Comparison of ENCODE assay signal across 8 mouse cellular contexts in genomic region chr2:30092280-30092918, GRCm38 (mm10). TPM values are rescaled to one million over a fixed set of nuclear protein-coding genes. Genes with fewer than 3 reads are reported as not detected.
A peak's percentile ranks its signal among the peaks of the same experiment; 100 is the strongest.
DNase-seq lines count a peak whose midpoint lies in the region; ATAC-seq and TF ChIP-seq lines count a peak whose summit lies in the region.

No protein-coding gene starts in this region.

- TF ChIP-seq CTCF in kidney, adult 2 months (conservative IDR thresholded peaks at IDR 0.05; ENCODE audit: insufficient read depth, insufficient read length, low read depth, low read length) = no peak

- H3K27me3 ChIP-seq in kidney, embryonic 15.5 days = no peaks in the 10 kb centered on the region
- H3K27me3 ChIP-seq in kidney, adult 2 months (replicated peaks; ENCODE audit: control insufficient read depth, insufficient read depth, low read length) = no peaks in the 10 kb centered on the region
- H3K27me3 ChIP-seq in embryonic facial prominence, embryonic 10.5 days (replicated peaks; ENCODE audit: low read depth, poor library complexity, severe bottlenecking) = no peaks in the 10 kb centered on the region
- H3K27me3 ChIP-seq in hindbrain, embryonic 16.5 days (replicated peaks; ENCODE audit: control insufficient read depth, insufficient read depth, low read length) = no peaks in the 10 kb centered on the region
- H3K27me3 ChIP-seq in midbrain, embryonic 15.5 days (replicated peaks) = no peaks in the 10 kb centered on the region

- no peak for DNase-seq in kidney, adult 2 months
- no peak for DNase-seq in embryonic facial prominence, embryonic 10.5 days (ENCODE audit: low spot score)
- no peak for DNase-seq in adrenal gland, postnatal 14 days
- no peak for DNase-seq in frontal cortex, postnatal 10 days (ENCODE audit: low spot score in 2 of 2)

- H3K36me3 ChIP-seq in kidney, embryonic 15.5 days = peaks cover 21% of the 10 kb centered on the region
- no peaks in the 10 kb centered on the region for H3K36me3 ChIP-seq in kidney, adult 2 months (ENCODE audit: control insufficient read depth, insufficient read depth, low read length)
- peaks cover 41% of the 10 kb centered on the region for H3K36me3 ChIP-seq in embryonic facial prominence, embryonic 10.5 days (replicated peaks)
- H3K36me3 ChIP-seq in hindbrain, embryonic 16.5 days (ENCODE audit: control insufficient read depth, insufficient read depth, low read length) = peaks cover 3% of the 10 kb centered on the region; the same call in 1 of the 2 replicates
- H3K36me3 ChIP-seq in midbrain, embryonic 15.5 days (replicated peaks) = 0 out of 2 replicates have a peak, but pooled peaks cover 4% of the 10 kb centered on the region

- TF ChIP-seq POLR2A in kidney, adult 2 months (IDR thresholded peaks at IDR 0.05; ENCODE audit: low read depth, low read length) = no peak

- H3K4me1 ChIP-seq in kidney, embryonic 15.5 days = peaks cover 20% of the 10 kb centered on the region
- no peaks in the 10 kb centered on the region for H3K4me1 ChIP-seq in kidney, adult 2 months (ENCODE audit: control insufficient read depth, insufficient read depth, low read length)
- H3K4me1 ChIP-seq in embryonic facial prominence, embryonic 10.5 days = peaks cover 32% of the 10 kb centered on the region
- peaks cover 9% of the 10 kb centered on the region for H3K4me1 ChIP-seq in hindbrain, embryonic 16.5 days (ENCODE audit: control insufficient read depth, insufficient read depth, low read depth, low read length)
- peaks cover 20% of the 10 kb centered on the region for H3K4me1 ChIP-seq in midbrain, embryonic 15.5 days

- no peak for ATAC-seq in kidney, embryonic 15.5 days (replicated peaks; ENCODE audit: low FRiP score)
- no peak for ATAC-seq in hindbrain, embryonic 16.5 days
- no peak for ATAC-seq in midbrain, embryonic 15.5 days (replicated peaks)
- ATAC-seq in cerebellum, adult (ENCODE audit: insufficient number of reproducible peaks, low FRiP score, low TSS enrichment) = no peak

- WGBS in kidney, embryonic 15.5 days = 56% methylated on average over 6 of the region's 6 CpGs
- WGBS in kidney, adult 2 months = 81% methylated on average over 6 of the region's 6 CpGs
- 58% methylated on average over 6 of the region's 6 CpGs for WGBS in embryonic facial prominence, embryonic 10.5 days
- 53% methylated on average over 6 of the region's 6 CpGs for WGBS in hindbrain, embryonic 16.5 days
- 53% methylated on average over 6 of the region's 6 CpGs for WGBS in midbrain, embryonic 15.5 days

- H3K9ac ChIP-seq in kidney, embryonic 15.5 days = peak overlapping the region; percentile 54; the same call in 1 of the 2 replicates
- H3K9ac ChIP-seq in hindbrain, embryonic 16.5 days (ENCODE audit: low read depth, low read length) = no peak overlapping the region
- no peak overlapping the region for H3K9ac ChIP-seq in midbrain, embryonic 15.5 days

- 0 out of 2 replicates have a peak overlapping the region, but pooled peaks have one; percentile 78 for H3K27ac ChIP-seq in kidney, embryonic 15.5 days
- H3K27ac ChIP-seq in kidney, adult 2 months (ENCODE audit: insufficient read depth, low read depth, low read length) = no peak overlapping the region
- H3K27ac ChIP-seq in embryonic facial prominence, embryonic 10.5 days (replicated peaks) = no peak overlapping the region
- no peak overlapping the region for H3K27ac ChIP-seq in hindbrain, embryonic 16.5 days (ENCODE audit: low read depth, low read length)
- H3K27ac ChIP-seq in midbrain, embryonic 15.5 days = no peak overlapping the region

- peak overlapping the region; percentile 62 for H3K4me3 ChIP-seq in kidney, embryonic 15.5 days (replicated peaks)
- H3K4me3 ChIP-seq in kidney, adult 2 months (ENCODE audit: insufficient read depth, low read depth, low read length) = no peak overlapping the region
- H3K4me3 ChIP-seq in embryonic facial prominence, embryonic 10.5 days = peak overlapping the region; percentile 74
- H3K4me3 ChIP-seq in hindbrain, embryonic 16.5 days (ENCODE audit: low read length) = no peak overlapping the region; the same call in 1 of the 2 replicates
- H3K4me3 ChIP-seq in midbrain, embryonic 15.5 days = 0 out of 2 replicates have a peak overlapping the region, but pooled peaks have one; percentile 60

- H3K9me3 ChIP-seq in kidney, embryonic 15.5 days (replicated peaks) = no peaks in the 10 kb centered on the region
- H3K9me3 ChIP-seq in embryonic facial prominence, embryonic 10.5 days = no peaks in the 10 kb centered on the region
- no peaks in the 10 kb centered on the region for H3K9me3 ChIP-seq in hindbrain, embryonic 16.5 days (ENCODE audit: control insufficient read depth, low read length)
- no peaks in the 10 kb centered on the region for H3K9me3 ChIP-seq in midbrain, embryonic 15.5 days

- H3K4me2 ChIP-seq in kidney, embryonic 15.5 days = peak overlapping the region; percentile 79
- peak overlapping the region; percentile 92 for H3K4me2 ChIP-seq in hindbrain, embryonic 16.5 days (ENCODE audit: low read length)
- H3K4me2 ChIP-seq in midbrain, embryonic 15.5 days = peak overlapping the region; percentile 85

RNA-seq across cellular contexts. Expression of gene Zdhhc12, which starts 1.0 kb away (rescaled TPM):
- 35.2 and 37.7 TPM in 2 replicates for polyA plus RNA-seq in kidney, embryonic 15.5 days (2015; fragmentation: Nextera tagmentation; extraction: Ambion mirVana)
- 49.0 and 69.1 TPM in 2 replicates for polyA plus RNA-seq in kidney, adult 2 months (2012; rRNA removed)
- 35.2 and 37.7 TPM in 2 replicates for polyA plus RNA-seq in embryonic facial prominence, embryonic 10.5 days (2016; fragmentation: Nextera tagmentation; extraction: Ambion mirVana)
- 31.3 and 32.2 TPM in 2 replicates for polyA plus RNA-seq in hindbrain, embryonic 16.5 days (2015; fragmentation: Nextera tagmentation; extraction: Ambion mirVana)
- 20.5 and 21.0 TPM in 2 replicates for polyA plus RNA-seq in midbrain, embryonic 15.5 days (2015; fragmentation: Nextera tagmentation; extraction: Ambion mirVana)
- total RNA-seq in adrenal gland, postnatal 14 days (2021) = 13.9 and 18.3 TPM in 2 replicates

RNA-seq across cellular contexts. Expression of gene Pkn3, which starts 14.9 kb away (rescaled TPM):
- 11.5 and 13.2 TPM in 2 replicates for polyA plus RNA-seq in kidney, embryonic 15.5 days (2015; fragmentation: Nextera tagmentation; extraction: Ambion mirVana)
- polyA plus RNA-seq in kidney, adult 2 months (2012; rRNA removed) = 4.7 and 4.8 TPM in 2 replicates
- polyA plus RNA-seq in embryonic facial prominence, embryonic 10.5 days (2016; fragmentation: Nextera tagmentation; extraction: Ambion mirVana) = 12.7 and 13.9 TPM in 2 replicates
- polyA plus RNA-seq in hindbrain, embryonic 16.5 days (2015; fragmentation: Nextera tagmentation; extraction: Ambion mirVana) = 1.6 and 2.1 TPM in 2 replicates
- 1.8 and 1.9 TPM in 2 replicates for polyA plus RNA-seq in midbrain, embryonic 15.5 days (2015; fragmentation: Nextera tagmentation; extraction: Ambion mirVana)
- total RNA-seq in adrenal gland, postnatal 14 days (2021) = 5.7 and 10.9 TPM in 2 replicates

RNA-seq across cellular contexts. Expression of gene Zer1, which starts 32.0 kb away (rescaled TPM):
- polyA plus RNA-seq in kidney, embryonic 15.5 days (2015; fragmentation: Nextera tagmentation; extraction: Ambion mirVana) = 7.2 and 8.6 TPM in 2 replicates
- polyA plus RNA-seq in kidney, adult 2 months (2012; rRNA removed) = 45.8 and 59.5 TPM in 2 replicates
- polyA plus RNA-seq in embryonic facial prominence, embryonic 10.5 days (2016; fragmentation: Nextera tagmentation; extraction: Ambion mirVana) = 7.1 and 7.4 TPM in 2 replicates
- 10.4 and 11.3 TPM in 2 replicates for polyA plus RNA-seq in hindbrain, embryonic 16.5 days (2015; fragmentation: Nextera tagmentation; extraction: Ambion mirVana)
- 16.5 and 17.7 TPM in 2 replicates for polyA plus RNA-seq in midbrain, embryonic 15.5 days (2015; fragmentation: Nextera tagmentation; extraction: Ambion mirVana)
- 32.4 and 40.5 TPM in 2 replicates for total RNA-seq in adrenal gland, postnatal 14 days (2021)

RNA-seq across cellular contexts. Expression of gene Set, which starts 35.2 kb away (rescaled TPM):
- 486 and 529 TPM in 2 replicates for polyA plus RNA-seq in kidney, embryonic 15.5 days (2015; fragmentation: Nextera tagmentation; extraction: Ambion mirVana)
- polyA plus RNA-seq in kidney, adult 2 months (2012; rRNA removed) = 30.4 and 37.4 TPM in 2 replicates
- 870 and 873 TPM in 2 replicates for polyA plus RNA-seq in embryonic facial prominence, embryonic 10.5 days (2016; fragmentation: Nextera tagmentation; extraction: Ambion mirVana)
- 284 and 285 TPM in 2 replicates for polyA plus RNA-seq in hindbrain, embryonic 16.5 days (2015; fragmentation: Nextera tagmentation; extraction: Ambion mirVana)
- 338 and 355 TPM in 2 replicates for polyA plus RNA-seq in midbrain, embryonic 15.5 days (2015; fragmentation: Nextera tagmentation; extraction: Ambion mirVana)
- total RNA-seq in adrenal gland, postnatal 14 days (2021) = 250 and 278 TPM in 2 replicates

RNA-seq across cellular contexts. Expression of gene Tbc1d13, which starts 41.1 kb away (rescaled TPM):
- 8.2 and 8.9 TPM in 2 replicates for polyA plus RNA-seq in kidney, embryonic 15.5 days (2015; fragmentation: Nextera tagmentation; extraction: Ambion mirVana)
- 156 and 161 TPM in 2 replicates for polyA plus RNA-seq in kidney, adult 2 months (2012; rRNA removed)
- polyA plus RNA-seq in embryonic facial prominence, embryonic 10.5 days (2016; fragmentation: Nextera tagmentation; extraction: Ambion mirVana) = 8.1 and 8.2 TPM in 2 replicates
- 8.8 and 10.0 TPM in 2 replicates for polyA plus RNA-seq in hindbrain, embryonic 16.5 days (2015; fragmentation: Nextera tagmentation; extraction: Ambion mirVana)
- 12.3 and 13.7 TPM in 2 replicates for polyA plus RNA-seq in midbrain, embryonic 15.5 days (2015; fragmentation: Nextera tagmentation; extraction: Ambion mirVana)
- 47.1 and 52.7 TPM in 2 replicates for total RNA-seq in adrenal gland, postnatal 14 days (2021)

Comparison
In these comparisons a context has a peak if more than half of its experiments do, and no peak if none do; other contexts are left out.
1. H3K4me3 ChIP-seq: peak in kidney, embryonic 15.5 days (single experiment), embryonic facial prominence, embryonic 10.5 days (single experiment) and midbrain, embryonic 15.5 days (single experiment); none in kidney, adult 2 months (single experiment) and hindbrain, embryonic 16.5 days (single experiment).
2. Peak in every context shown above with its lines, with median percentiles within 50 percentile points of each other: H3K4me2 ChIP-seq.